Mouse (Mus musculus) midbrain, postnatal 0 days (tissue): ENCODE data around the gene Aacs. TPM values are rescaled to one million over a fixed set of nuclear protein-coding genes. Genes with fewer than 3 reads are reported as not detected.

Source experiments
- ATAC-seq: fragments of 200-750 bp; cut with Nextera tagmentation; 2 replicates; pipeline ENCODE4 v1.8.0; 2017; ENCODE audit warnings: moderate number of reproducible peaks, mild to moderate bottlenecking, moderate TSS enrichment, moderate library complexity; ENCODE audit not compliant: low FRiP score
- DNase-seq: peaks from one replicate; pipeline ENCODE4 v3.0.0-alpha.2; 2015; ENCODE audit warnings: low spot score
- H3K27ac ChIP-seq: fragments of 300-500 bp; sonication (generic); 2 replicates; pipeline ENCODE4 v1.5.1; 2014; ENCODE audit warnings: low read depth, mild to moderate bottlenecking, low read length, mixed read lengths
- H3K27me3 ChIP-seq: fragments of 300-500 bp; sonication (generic); 2 replicates; pipeline ENCODE4 v1.6.1; 2014; ENCODE audit warnings: low read length, control low read depth, mixed read lengths; ENCODE audit not compliant: insufficient read depth
- H3K36me3 ChIP-seq: fragments of 300-500 bp; sonication (generic); 2 replicates; pipeline ENCODE4 v1.6.1; 2014; ENCODE audit warnings: low read length, control low read depth, mixed read lengths; ENCODE audit not compliant: insufficient read depth
- H3K4me1 ChIP-seq: fragments of 300-500 bp; sonication (generic); 2 replicates; pipeline ENCODE4 v1.6.1; 2014; ENCODE audit warnings: mild to moderate bottlenecking, control low read depth, antibody characterized with exemption, low read length, mixed read lengths; ENCODE audit not compliant: insufficient read depth
- H3K4me2 ChIP-seq: fragments of 300-500 bp; sonication (generic); 2 replicates; pipeline ENCODE4 v1.6.1; 2014; ENCODE audit warnings: low read depth, mild to moderate bottlenecking, low read length, mixed read lengths; ENCODE audit not compliant: poor library complexity, severe bottlenecking
- H3K4me3 ChIP-seq: fragments of 300-500 bp; sonication (generic); 2 replicates; pipeline ENCODE4 v1.5.1; 2014; ENCODE audit warnings: low read depth, mild to moderate bottlenecking, low read length, moderate library complexity
- H3K9ac ChIP-seq: fragments of 300-500 bp; sonication (generic); replicated peaks from 2 replicates; pipeline ENCODE4 v1.6.1; 2014; ENCODE audit warnings: mild to moderate bottlenecking, low read length, moderate library complexity, mixed read lengths; ENCODE audit not compliant: poor library complexity, severe bottlenecking
- H3K9me3 ChIP-seq: fragments of 300-500 bp; sonication (generic); 2 replicates; pipeline ENCODE4 v1.6.1; 2016; ENCODE audit warnings: low read length, control low read depth
- CTCF ChIP-seq: IDR thresholded peaks from 2 replicates; pipeline ENCODE4 v1.5.1; 2016; ENCODE audit warnings: antibody characterized with exemption, mild to moderate bottlenecking
- WGBS: fragments of 180-500 bp; shearing (Covaris S2); extraction: QIAGEN DNeasy Blood & Tissue Kit; methylation state at CpG from one replicate; pipeline ENCODE4 v1.1.7; 2014; 5-methylcytosine and 5-hydroxymethylcytosine counted together
- polyA plus RNA-seq: library from polyadenylated mRNA; unstranded; fragments of >200 nt; fragmentation: Nextera tagmentation; extraction: Ambion mirVana; gene quantifications from 2 replicates; pipeline ENCODE4 v1.2.1, GENCODE M21; 2015
- total RNA-seq: library from RNA; depleted of rRNA; stranded (reverse); fragments of >200 nt; gene quantifications from 2 replicates; pipeline ENCODE4 v1.2.3, GENCODE M21; 2014

Aacs gene
- total and polyA plus RNA-seq, 2 experiments from 2014 or later: 84.8 to 112 TPM

- DNase-seq (no peak), ATAC-seq (no peak)
- no peak for TF ChIP-seq CTCF
- H3K4me1 ChIP-seq: peaks cover 19% of the 10 kb centered on the region
- peak overlapping the region; percentile 83 for H3K9ac ChIP-seq
- H3K27me3 ChIP-seq: no peaks in the 10 kb centered on the region
- 58% methylated on average over 7 of the region's 7 CpGs for WGBS
- peak overlapping the region; percentile 85 for H3K4me3 ChIP-seq
- H3K9me3 ChIP-seq: no peaks in the 10 kb centered on the region
- H3K36me3 ChIP-seq: no peaks in the 10 kb centered on the region; the same call in 1 of the 2 replicates
- H3K4me2 ChIP-seq: peak overlapping the region; percentile 89
- H3K27ac ChIP-seq: no peak overlapping the region
These were observed 1.2 kb downstream of the Aacs start for GRCm38 (mm10) chr5:125476799-125477198.

- Histone ChIP-seq H3K4me1 (peaks cover 19% of the 10 kb centered on the region), H3K4me2 (peak overlapping the region; percentile 89), H3K9ac (peak overlapping the region; percentile 83; the same call in 1 of the 2 replicates), H3K36me3 (peaks cover 2% of the 10 kb centered on the region; the same call in 1 of the 2 replicates), H3K27ac (no peak overlapping the region), H3K27me3 (no peaks in the 10 kb centered on the region), H3K9me3 (no peaks in the 10 kb centered on the region), H3K4me3 (peak overlapping the region; percentile 85)
- no peak for TF ChIP-seq CTCF
- ATAC-seq: no peak
- 62% methylated on average over 7 of the region's 7 CpGs for WGBS
- no peak for DNase-seq
These were observed 1.9 kb downstream of the Aacs start for GRCm38 (mm10) chr5:125477533-125477932.

GRCm38 (mm10) chr5:125478037-125478436, 2.4 kb downstream of the Aacs start:
- no peak overlapping the region for H3K9ac ChIP-seq
- 90% methylated on average over 7 of the region's 7 CpGs for WGBS
- ATAC-seq (no peak), DNase-seq (no peak)
- peaks cover 6% of the 10 kb centered on the region for H3K36me3 ChIP-seq
- H3K4me1 ChIP-seq: peaks cover 19% of the 10 kb centered on the region
- no peak for TF ChIP-seq CTCF
- H3K27me3 ChIP-seq: no peaks in the 10 kb centered on the region
- H3K4me2 ChIP-seq: peak overlapping the region; percentile 89
- no peak overlapping the region for H3K27ac ChIP-seq
- H3K9me3 ChIP-seq: no peaks in the 10 kb centered on the region
- H3K4me3 ChIP-seq: no peak overlapping the region

- no peak overlapping the region for H3K9ac ChIP-seq
- ATAC-seq (no peak), DNase-seq (no peak)
- no peak for TF ChIP-seq CTCF
- peaks cover 13% of the 10 kb centered on the region for H3K36me3 ChIP-seq
- WGBS: 93% methylated on average over 3 of the region's 3 CpGs
- H3K27me3 ChIP-seq: no peaks in the 10 kb centered on the region
- peaks cover 19% of the 10 kb centered on the region for H3K4me1 ChIP-seq
- no peak overlapping the region for H3K4me3 ChIP-seq
- H3K27ac ChIP-seq: no peak overlapping the region
- H3K4me2 ChIP-seq: no peak overlapping the region
- H3K9me3 ChIP-seq: no peaks in the 10 kb centered on the region
These were observed 3.8 kb downstream of the Aacs start for GRCm38 (mm10) chr5:125479376-125479775.

- Histone ChIP-seq H3K27me3 (no peaks in the 10 kb centered on the region), H3K36me3 (peaks cover 20% of the 10 kb centered on the region), H3K9ac (no peak overlapping the region), H3K27ac (no peak overlapping the region), H3K4me3 (no peak overlapping the region), H3K4me2 (no peak overlapping the region), H3K9me3 (no peaks in the 10 kb centered on the region), H3K4me1 (peaks cover 19% of the 10 kb centered on the region)
- ATAC-seq (no peak), DNase-seq (no peak)
- WGBS: 77% methylated on average over 11 of the region's 11 CpGs
- no peak for TF ChIP-seq CTCF
These were observed 5.0 kb downstream of the Aacs start for GRCm38 (mm10) chr5:125480434-125481231.

GRCm38 (mm10) chr5:125482474-125482873, 6.9 kb downstream of the Aacs start:
- Histone ChIP-seq H3K4me1 (peaks cover 12% of the 10 kb centered on the region), H3K4me3 (no peak overlapping the region), H3K27ac (no peak overlapping the region), H3K4me2 (no peak overlapping the region), H3K36me3 (peaks cover 25% of the 10 kb centered on the region), H3K9ac (no peak overlapping the region), H3K9me3 (no peaks in the 10 kb centered on the region), H3K27me3 (no peaks in the 10 kb centered on the region)
- TF ChIP-seq CTCF: no peak
- WGBS: 93% methylated on average over 7 of the region's 7 CpGs
- ATAC-seq (no peak), DNase-seq (no peak)
